Mouse (Mus musculus) left cerebral cortex, adult 18-20 months (tissue): ENCODE data around the gene Rtp1. TPM values are rescaled to one million over a fixed set of nuclear protein-coding genes. Genes with fewer than 3 reads are reported as not detected.

Experiments
- DNase-seq, 2 experiments: peaks; one replicate each; pipeline ENCODE4 v3.0.0; 2021 to 2022; ENCODE audit warnings: low spot score in 2 of 2, mixed read lengths in 1 of 2
- long read RNA-seq, 2 experiments: library from polyadenylated mRNA; stranded (forward); transcript quantifications; one replicate each; pipeline ENCODE4 v2.0.0; 2021
- total RNA-seq, 2 experiments: library from RNA; stranded (reverse); gene quantifications; 2 replicates each; pipeline ENCODE4 v1.2.3; 2021

Gene Rtp1
- under 1 TPM; 0.49 to 0.79 TPM for total RNA-seq
- long read RNA-seq, experiment 1 = 0 reads
- long read RNA-seq, experiment 2, partial matches to known transcripts = 0 of 1 reads
- long read RNA-seq, experiment 2, other reads (novel, unspliced or antisense) = 0 of 1 reads

DNA sequence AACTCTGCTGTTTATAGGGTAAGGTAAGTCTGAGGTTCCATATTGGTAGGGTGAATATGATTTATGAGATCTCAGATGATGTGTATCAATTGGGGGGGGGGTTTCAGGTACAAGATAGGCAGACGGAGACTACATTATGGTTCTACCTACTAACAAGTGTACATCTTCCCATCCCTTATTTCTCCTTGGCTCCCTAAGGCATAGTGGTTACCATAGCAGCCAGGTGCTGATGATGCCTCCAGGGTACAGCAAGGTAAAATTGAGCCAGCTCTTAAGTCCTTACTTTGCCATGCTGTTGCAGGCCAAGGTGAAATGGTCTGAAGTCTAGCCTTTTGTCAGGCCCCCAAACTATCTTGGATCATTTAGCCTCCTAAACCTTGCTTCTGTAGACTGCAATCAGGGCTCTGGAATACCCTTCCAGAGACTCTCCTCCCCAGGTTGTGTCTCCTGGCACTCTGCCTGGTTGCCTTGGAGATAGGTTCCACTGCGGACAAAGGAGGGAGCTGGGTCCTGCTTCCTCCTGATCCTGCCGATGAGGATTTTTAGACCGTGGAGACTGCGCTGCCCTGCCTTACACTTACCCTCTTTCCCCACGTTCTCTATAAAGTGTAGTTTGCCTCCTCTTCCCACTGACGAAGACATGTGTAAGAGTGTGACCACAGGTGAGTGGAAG, at the start of gene Rtp1:
TSS of gene Rtp1 (plus strand) at position 487 of the 673 bp plus-strand sequence.
- no peak for DNase-seq

DNA sequence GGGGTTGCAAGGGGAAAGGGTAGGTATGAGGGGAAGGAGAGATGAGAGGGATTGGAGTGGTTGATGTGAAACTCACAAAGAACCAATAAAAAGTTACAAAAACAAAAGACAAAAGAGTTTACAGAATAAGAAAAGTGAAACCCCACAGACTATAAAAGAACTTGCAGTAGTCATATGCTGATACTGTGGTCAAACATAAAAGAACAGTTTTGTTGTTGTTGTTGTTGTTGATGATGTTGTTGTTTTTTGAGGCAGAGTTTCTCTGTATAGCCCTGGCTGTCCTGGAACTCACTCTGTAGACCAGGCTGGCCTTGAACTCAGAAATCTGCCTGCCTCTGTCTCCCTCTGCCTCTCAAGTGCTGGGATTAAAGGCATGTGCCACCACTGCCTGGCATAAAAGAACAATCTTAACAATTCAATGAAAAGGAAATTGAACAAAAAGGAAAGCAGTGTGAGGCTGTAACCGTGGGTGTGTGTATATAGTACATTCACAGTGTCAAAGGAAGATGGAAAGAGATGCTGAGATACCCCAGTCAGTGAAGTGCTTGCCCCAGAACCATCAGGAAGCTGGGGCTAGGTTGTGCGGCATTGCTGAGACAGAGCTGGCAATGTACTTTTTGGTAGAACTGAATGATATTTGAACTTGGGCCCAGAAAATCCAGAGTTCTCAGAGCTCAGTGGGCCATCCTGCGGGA, 49.2 kb upstream of the Rtp1 start:
- no peak for DNase-seq

DNA sequence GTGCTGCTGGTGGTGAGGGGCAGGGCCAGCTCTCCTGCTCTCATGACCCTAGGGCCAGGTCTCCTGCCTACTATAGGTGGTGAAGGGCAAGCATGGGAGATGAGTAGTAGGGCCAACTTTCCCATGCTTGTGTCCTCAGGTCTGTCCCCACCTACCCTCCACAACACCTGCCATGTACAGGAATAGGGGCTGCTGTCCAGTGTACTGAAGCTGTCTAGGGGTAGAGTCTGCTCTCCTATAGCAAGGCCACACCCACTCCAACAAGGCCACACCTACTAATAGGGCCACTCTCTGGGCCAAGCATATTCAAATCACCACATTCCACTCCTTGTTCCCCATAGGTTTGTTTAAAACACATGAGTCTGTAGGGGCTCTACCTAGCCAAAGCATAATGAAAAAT, 44.6 kb upstream of the Rtp1 start:
- no peak for DNase-seq

DNA sequence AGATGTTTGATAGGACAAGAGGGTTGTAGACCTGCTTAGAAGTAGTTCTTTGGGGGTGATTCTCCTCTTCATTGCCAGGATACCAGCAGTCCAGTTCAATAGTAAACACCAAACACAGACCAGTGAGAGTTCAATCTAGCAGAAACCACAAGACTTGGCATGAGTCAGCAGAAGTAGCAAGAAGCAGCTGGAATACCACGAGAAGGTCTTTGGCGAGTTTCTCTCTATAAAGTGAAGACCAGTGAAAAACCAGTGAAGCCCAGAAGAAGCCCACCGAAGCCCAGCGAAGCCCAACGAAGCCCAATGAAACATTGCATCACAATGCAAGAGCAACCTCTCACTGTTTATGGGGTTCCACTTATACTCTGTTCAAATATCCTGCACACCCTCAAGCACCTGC, 31.0 kb upstream of the Rtp1 start:
- DNase-seq = no peak

DNA sequence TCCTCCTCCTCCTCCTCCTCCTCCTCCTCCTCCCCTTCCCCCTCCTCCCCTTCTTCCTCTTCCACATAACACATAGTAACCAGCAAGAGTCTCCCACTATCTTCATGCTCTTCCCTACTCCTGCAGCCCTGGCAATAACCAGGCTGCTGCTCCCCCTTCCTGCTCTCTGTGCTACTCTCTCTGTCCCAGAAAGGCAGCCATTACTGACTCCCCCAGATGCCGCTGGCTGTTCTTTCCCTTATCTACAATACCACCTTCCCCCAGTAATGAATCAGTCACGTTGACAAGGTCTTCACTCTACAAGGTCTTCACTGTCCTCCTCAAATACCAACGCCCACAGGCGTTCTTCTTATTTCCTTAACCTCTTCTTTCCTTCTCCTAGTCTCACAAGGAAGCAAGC, 27.5 kb upstream of the Rtp1 start:
- DNase-seq = no peak

DNA sequence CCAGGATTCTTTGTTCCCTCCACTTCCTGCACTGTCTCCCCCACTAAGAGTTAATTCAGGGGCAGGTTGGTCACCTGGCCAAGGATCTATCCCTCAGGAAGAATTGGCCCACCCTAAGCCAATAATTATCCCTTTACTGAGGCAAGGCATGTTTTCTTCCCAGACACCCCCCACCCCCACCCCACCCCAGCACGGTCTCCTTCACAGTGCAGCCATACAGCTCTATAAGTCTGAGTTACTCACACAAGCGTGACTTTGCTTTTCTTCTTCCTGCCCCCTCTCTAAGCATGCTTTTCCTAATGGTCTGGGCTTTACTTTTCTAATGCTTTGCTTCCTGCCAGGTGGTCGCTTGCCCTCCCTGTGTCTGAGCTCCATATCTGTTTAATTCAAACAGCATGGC, 27.0 kb upstream of the Rtp1 start:
- DNase-seq = no peak

DNA sequence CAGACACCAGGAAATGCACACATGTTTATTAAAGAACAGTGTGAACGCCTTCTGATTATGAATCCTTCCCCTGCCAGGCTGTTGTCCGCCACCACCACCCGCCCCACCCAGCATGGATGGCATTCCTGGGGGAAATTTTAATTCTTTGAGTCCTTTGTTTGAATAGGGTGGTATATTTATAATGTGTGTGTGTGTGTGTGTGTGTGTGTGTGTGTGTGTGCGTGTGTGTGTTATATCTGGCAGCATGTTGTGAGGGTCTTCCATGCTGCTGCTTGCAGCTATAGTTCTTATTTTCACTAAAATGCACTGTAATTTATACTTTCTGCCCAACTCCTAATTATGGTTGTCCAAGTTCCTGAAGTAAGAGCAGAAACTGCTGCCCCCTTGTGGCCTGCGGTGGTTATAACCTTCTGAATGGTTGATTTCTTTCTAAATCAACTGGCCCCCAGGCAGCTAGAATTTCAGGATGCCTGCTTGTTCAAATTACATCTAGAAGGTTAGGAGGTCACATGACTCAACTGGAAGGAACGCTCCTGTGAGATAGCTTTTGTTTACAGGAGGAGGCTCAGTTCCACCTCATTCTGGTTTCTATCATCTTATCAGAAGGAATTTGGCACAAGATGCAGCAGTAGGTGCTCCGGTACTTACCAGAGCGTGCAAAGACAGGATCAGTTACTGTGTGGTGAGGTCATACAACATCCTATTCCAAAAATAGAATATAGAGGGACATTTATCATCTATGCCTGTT, 25.8 kb upstream of the Rtp1 start:
- peak; percentile 76 to 85 for DNase-seq

DNA sequence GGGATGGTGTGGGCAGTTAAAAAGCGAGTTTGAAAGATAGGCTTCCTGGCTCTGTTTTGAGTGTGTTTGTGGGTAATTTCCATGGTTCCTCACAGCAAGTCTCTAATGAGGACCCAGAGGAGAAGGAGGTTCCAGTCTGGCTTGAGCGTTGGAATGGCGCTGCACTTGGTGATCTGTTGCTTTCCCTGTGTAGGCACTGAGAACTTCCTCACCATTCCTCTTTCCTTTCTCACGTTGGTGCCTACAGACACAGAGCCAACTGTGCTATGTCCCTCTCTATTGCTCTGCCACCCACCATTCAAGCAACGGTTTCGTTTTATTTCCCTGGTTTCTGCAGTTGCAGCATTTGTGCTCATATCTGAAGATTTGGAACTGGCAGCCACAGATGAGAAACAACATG, 16.0 kb upstream of the Rtp1 start:
- DNase-seq = no peak

DNA sequence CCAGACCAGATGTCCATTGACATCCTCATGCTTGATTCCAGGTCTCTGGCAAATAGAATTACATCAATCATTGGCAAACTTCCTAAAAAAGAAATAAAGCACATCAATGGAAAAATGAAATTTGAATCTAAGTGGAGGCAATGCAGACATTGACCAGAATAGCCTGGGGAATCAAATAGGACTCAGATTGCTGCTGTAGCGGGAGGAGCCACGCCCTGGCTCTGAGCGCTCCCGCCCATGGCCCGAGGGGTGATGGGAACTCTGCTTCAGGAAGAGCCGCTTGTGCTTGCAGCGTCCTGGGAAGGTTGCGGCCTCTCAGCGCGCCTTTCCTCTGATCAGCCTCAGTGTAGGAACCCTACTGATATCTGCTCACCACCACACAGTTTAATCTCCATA, 12.7 kb upstream of the Rtp1 start:
- no peak for DNase-seq

DNA sequence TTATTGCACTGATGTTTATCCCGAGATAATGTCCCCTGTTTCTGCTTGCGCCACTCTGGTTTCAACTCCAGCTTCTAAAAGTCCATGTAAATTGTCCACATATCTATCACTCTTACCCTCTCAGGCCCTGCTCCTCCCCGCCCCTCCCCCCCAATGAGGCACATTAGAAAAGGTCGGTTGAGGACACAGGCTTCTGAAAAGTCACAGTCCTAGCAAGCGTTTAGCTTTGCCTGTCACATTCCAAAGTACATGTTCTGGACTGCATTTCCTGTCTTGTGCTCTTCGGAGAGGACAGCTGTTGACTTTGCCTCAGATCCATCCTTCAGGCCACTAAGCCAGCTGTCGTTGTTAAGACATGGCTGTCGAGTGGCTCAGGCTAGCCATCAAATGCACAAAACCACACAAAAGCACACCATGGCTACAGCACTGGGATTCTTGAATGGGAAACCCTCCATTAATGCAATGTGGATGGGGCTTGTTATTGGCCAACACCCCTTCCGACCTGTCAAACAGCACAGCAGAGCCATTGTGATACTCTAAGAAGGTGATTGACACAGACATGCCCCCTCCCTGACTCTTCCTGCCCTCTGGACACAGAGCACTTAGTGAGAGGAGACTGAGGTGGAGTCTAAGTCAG, 12.2 kb upstream of the Rtp1 start:
- no peak for DNase-seq

DNA sequence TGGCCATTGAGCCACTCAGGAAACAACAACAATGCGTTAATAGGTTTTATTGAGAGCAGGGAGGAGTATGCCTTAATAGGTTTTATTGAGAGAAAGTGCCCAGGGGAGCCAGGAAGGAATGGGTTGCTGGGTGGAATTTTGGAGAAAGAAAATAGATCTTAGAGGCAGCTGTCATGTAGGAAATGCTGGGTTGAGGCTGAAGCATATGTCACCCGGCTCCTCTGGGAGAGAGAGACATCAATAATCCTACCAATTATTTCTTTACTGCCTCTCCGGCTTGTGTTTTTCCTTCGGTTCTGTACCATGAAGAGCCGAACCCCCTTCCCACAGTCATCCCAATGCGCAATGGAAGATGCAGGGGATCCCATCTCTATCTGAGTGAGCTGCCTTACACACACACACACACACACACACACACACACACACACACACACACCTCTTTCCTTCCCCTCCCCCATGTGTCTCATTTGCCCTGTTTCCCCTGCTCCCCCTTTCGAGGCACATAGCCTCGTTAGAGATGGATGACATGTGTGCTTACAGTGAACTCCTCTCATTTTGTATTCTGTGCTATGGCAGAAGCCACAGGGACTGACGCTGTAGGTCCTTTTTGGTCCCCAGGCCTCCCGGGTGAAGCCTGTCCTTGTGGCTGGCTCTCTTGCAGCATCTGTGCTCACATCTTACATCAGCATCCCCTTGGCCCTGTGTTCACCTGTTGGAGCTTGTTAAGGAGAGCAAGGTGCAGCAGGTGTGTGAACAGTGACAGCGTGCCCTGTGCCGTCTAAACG, 11.3 kb upstream of the Rtp1 start:
- no peak for DNase-seq

DNA sequence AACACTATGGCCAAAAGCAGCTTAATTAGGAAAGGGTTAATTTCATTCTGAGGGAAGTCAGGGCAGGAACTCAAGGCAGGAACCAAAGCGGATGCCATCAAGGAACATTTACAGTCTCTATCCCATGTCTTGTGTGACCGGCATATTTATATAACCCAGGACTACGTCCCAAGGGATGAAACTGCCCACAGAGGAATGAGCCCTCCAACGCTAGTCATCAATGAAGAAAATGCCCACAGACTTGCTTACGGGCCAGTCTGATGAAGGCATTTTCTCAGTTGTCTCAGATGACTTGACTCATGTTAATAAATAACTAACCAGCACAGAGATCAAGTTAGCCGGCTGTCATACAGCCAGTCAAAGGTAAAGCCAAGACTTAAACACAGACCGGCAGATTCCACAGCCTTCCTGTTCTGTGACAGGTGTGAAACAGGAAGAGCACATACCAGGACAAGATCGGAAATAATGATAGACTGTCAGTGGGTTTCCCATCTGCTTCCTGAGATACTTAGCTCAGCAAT, 9.3 kb upstream of the Rtp1 start:
- DNase-seq = no peak

DNA sequence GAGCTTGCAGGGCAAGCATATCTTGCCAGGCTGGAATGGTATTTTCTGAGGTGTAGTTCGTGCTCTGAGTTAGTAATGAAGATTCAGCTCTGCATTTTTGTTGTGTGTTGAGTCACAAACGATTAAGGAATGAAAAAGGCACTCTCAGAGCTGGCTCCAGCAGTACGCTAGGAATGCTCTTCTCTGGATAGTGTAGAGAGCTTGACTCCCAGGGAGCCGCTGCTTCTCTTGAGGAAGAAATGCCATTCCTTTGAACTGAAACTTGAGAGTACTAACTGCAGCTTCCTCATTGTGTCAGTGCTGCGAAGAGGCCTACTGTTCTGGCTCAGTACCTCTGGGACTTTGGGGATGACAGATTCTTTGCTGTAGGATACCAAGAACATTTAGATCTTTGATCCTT, 5.1 kb upstream of the Rtp1 start:
- no peak for DNase-seq

DNA sequence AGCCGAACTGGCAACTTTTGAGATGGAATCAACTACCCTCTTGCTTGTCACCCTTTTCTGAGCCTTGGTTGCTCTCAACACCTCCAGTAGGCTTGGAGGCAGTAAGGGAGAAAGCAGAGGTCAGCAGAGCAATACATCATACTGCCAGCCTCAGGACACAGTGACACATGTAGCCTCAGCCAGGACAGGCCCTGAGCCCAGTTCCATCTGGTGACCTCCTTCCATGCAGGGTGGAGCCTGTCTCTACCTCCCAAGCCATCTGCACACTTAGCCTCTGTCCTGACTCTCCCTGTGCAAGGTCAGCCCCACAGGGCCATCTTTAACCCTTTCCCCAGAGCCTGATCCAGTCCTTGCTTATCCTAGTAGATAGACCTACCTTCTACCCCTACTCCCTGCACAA, 1.2 kb upstream of the Rtp1 start:
- DNase-seq = no peak

DNA sequence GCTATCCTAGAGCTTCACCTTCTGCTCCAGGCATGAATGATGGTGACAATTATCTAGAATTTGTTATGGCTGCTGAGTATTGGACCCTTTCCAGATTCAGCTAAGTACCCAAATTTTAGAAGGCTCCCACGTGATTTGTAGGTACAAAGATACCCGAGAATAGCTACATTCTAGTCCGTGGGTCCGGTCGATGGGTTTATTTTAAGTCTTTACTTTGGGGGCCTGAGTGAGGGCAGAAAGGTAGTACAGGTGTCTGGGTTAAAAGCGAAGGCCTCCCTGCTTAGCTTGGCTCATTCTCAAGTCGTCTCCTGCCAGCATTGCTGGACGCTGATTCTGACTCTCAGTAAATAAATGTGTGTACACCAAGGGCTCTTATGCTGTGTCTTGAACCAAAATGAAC, 1.1 kb downstream of the Rtp1 start:
- no peak for DNase-seq

DNA sequence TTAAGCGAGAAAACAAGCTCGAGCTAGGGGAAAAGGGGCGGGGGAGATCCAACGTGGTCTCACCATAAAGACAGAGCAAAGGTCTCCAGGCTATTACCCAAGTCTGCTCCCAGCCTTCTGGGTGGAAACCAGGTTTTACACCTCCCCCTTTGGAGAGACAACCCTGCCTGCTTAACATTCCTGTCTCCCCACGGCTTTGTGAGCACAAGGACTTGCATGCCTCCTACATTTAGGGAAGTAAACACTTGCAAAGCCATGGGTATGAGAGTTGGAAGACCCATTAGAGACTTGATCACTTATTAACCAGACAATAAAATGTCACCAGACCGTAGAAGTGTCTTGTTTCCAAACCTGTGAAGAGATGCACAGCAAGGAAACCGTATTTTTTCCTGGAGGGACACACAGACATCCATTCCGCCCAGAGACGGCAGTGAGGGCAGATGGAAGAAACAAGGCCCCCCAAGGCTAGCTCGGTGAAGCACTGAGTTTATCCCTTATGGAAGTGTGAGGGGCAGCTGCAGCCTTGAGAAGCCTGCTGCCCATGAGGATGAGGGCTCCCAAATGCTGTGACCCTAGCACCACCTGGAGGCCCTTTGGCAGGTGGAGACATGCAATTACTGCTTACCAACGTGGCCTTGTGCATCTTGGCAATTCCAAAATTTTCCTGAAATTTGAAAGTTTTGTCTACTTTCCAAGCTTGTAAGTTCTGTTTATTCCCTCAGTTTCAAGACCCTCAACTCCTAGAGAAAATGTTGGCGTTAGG, 8.7 kb downstream of the Rtp1 start:
- no peak for DNase-seq

DNA sequence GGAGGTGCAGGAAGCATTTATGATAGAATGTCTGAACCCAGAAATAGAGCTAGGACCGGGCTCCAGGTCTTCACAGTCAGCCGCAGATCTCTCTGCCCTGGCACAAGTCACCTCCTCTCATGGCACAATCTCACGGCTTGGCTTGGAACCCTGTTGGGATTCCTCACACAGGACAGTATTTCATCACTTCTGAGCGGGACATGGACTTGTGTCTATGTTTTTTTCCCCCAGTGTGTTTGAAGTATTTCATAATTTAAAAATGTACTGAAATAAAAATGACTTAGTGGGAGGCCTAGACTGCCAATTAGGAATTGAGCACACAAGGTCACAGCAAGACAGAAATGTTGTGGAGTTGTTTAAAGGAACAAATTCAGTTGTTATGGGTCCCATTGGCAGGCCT, 15.3 kb downstream of the Rtp1 start:
- no peak for DNase-seq

DNA sequence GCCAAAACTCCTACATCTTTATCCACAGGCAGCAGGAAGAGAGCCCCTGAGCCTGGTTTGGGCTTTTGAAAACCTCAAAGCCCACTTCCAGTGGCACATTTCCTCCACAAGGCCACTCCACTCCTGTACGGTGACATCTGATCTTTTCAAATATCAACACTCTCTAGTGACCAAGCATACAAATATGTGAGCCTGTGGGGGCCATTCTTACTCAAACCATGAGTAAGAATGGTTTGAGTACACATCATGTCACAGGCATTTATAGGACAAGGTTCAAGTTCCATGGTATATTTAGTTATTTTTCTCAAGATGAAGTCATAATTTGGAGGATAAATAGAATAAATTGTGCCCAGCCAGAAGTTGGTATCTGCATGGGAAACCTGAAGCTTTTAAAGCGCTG, 21.0 kb downstream of the Rtp1 start:
- no peak for DNase-seq

DNA sequence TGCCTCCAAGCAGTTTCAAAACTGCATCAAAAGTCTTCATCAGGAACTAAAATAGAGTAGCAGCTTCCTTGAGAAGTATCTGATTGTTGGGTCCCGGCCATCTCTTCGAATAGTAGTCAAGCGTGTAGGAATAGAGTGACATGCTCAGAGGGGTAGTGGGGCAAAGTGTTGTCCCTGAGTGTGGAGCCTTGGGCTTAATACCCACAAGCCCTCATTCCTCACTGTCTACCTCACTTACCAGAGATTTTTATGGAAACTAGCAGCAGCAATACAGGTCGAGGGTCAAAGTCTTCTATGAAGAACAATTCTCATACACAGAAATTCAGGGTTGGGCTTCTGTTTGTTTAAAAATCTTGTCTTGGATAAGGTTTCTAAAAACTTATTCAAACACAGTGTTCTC, 21.9 kb downstream of the Rtp1 start:
- no peak for DNase-seq

DNA sequence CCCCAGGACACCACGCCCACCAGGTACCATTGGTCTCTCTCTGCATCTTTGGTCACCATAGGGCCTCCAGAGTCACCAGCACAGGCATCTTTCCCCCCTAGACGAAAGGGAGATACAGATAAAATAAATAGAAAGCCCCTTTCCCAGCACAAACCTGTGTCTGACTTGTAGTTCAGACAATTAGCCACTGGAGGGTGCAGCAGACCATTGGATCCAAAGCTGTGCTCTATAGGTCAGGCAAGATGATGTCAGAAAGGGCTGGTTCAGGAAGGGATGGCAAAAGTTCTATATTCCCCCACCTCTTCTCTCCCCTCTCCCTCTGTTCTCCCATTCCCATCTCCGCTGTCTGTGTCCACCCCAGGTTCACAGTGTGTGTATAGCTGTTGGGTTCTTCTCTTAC, 23.5 kb downstream of the Rtp1 start:
- DNase-seq = peak; percentile 38 to 66
